Mouse (Mus musculus): ENCODE measurements around the gene Zfp971. TPM values are rescaled to one million over a fixed set of nuclear protein-coding genes. Genes with fewer than 3 reads are reported as not detected.
A peak's percentile ranks its signal among the peaks of the same experiment; 100 is the strongest.
"Not testable (repeated sequence)": the region's sequence is repeated elsewhere in the genome, so short reads cannot be mapped to it uniquely, and the experiment has no call there.

The Zfp971 gene
- 12.7 and 12.9 TPM in 2 replicates for polyA plus RNA-seq (2014; fragmentation: Nextera tagmentation; extraction: Ambion mirVana)

DNA sequence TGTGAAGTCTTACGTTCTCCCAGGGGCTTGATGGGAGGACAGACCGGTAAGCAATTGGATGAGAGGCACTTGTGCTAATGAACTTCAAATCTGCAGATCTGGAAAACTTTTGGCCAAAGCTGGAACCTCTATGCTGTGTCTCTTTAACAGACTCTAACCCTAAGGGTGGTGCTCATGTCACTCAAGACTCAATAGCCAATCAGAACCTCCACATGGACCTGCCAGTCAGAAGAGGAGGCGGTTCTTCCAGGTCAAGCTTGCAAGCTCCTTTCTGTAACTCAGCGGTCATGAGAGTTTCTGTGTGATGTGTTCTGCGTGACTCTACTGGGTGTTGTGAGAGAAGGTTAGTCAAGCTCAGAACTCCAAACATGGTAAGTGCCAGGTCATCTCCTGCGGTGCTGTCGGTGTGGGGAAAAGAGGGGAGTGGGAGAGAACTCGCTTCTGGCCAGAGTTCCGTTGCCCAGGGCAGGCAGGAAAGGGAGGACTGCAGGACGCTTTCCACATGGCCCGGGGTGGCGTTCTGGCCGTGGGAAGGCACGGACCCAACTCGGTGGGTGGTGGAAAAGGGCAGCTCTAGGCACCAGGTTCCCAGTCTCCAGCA is at the start of gene Zfp971:
TSS of gene Zfp971 (plus strand) at position 274 of the 601 bp plus-strand sequence.
- H3K9me3 ChIP-seq (ENCODE audit: control insufficient read depth, low read length); H3K27me3 ChIP-seq (replicated peaks; ENCODE audit: control insufficient read depth, insufficient read depth, low read length); H3K27ac ChIP-seq (replicated peaks; ENCODE audit: low read depth, low read length); ATAC-seq (ENCODE audit: low read depth); H3K36me3 ChIP-seq (ENCODE audit: control insufficient read depth, insufficient read depth, low read length); H3K4me1 ChIP-seq (ENCODE audit: control insufficient read depth, insufficient read depth, low read length): not testable (repeated sequence)
- DNase-seq (ENCODE audit: low spot score): peak; percentile 51
- Histone ChIP-seq H3K9ac (ENCODE audit: low read depth, low read length) (peak within 1 kb of the TSS; percentile 64), H3K4me3 (ENCODE audit: low read depth, low read length) (peak within 1 kb of the TSS; percentile 56), H3K4me2 (ENCODE audit: low read depth, low read length) (peak within 1 kb of the TSS; percentile 54)
- 0% methylated on average over 10 of the region's 15 CpGs for WGBS

DNA sequence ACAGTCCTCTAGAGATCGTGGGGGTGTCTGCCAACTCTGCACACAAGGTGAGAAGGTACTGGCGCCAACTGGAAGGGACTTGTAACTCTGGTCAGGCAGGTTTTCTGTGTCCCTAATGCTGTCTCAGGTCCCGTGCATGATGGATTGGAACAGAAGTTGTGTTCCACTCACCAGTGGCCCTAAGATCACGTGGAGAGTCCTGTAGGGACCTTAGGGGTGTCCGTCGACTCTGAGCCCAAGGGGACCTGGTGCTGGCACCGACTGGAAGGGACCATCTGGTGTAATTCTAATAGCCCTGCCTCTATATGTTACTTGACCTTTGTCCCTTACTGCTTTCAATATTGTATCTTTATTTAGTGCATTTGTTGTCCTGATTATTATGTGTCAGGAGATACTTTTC is 48.3 kb upstream of the Zfp971 start:
- not testable (repeated sequence) for H3K27me3 ChIP-seq (replicated peaks; ENCODE audit: control insufficient read depth, insufficient read depth, low read length); H3K36me3 ChIP-seq (ENCODE audit: control insufficient read depth, insufficient read depth, low read length); H3K4me3 ChIP-seq (ENCODE audit: low read depth, low read length); H3K4me1 ChIP-seq (ENCODE audit: control insufficient read depth, insufficient read depth, low read length); H3K27ac ChIP-seq (replicated peaks; ENCODE audit: low read depth, low read length); H3K4me2 ChIP-seq (ENCODE audit: low read depth, low read length); DNase-seq (ENCODE audit: low spot score); H3K9me3 ChIP-seq (ENCODE audit: control insufficient read depth, low read length); H3K9ac ChIP-seq (ENCODE audit: low read depth, low read length); ATAC-seq (ENCODE audit: low read depth)
- WGBS: 83% methylated on average over 5 of the region's 7 CpGs

DNA sequence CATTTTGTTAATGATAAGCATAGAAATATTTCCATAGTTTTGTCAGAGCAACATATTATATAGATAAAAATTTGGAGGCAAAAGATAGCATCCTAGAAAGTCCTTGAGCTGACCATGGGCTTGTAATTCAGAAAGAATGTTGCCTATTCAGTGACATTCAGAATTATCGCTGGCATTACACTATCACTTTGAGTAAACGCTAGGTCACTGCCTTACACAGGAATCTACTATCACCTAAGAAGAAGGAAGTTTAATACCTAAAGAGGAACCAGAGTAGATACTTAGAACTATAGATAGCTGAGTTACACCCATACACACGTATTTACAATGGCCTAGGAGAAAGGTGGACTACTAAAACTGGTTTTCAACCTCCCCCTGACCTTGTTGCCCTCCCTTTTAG is 3.6 kb upstream of the Zfp971 start:
- DNase-seq (ENCODE audit: low spot score); H3K36me3 ChIP-seq (ENCODE audit: control insufficient read depth, insufficient read depth, low read length); H3K27me3 ChIP-seq (replicated peaks; ENCODE audit: control insufficient read depth, insufficient read depth, low read length); H3K9ac ChIP-seq (ENCODE audit: low read depth, low read length); ATAC-seq (ENCODE audit: low read depth); H3K4me2 ChIP-seq (ENCODE audit: low read depth, low read length); H3K4me1 ChIP-seq (ENCODE audit: control insufficient read depth, insufficient read depth, low read length); H3K27ac ChIP-seq (replicated peaks; ENCODE audit: low read depth, low read length); H3K9me3 ChIP-seq (ENCODE audit: control insufficient read depth, low read length); H3K4me3 ChIP-seq (ENCODE audit: low read depth, low read length): not testable (repeated sequence)
- 92% methylated on average over 3 of the region's 3 CpGs for WGBS

DNA sequence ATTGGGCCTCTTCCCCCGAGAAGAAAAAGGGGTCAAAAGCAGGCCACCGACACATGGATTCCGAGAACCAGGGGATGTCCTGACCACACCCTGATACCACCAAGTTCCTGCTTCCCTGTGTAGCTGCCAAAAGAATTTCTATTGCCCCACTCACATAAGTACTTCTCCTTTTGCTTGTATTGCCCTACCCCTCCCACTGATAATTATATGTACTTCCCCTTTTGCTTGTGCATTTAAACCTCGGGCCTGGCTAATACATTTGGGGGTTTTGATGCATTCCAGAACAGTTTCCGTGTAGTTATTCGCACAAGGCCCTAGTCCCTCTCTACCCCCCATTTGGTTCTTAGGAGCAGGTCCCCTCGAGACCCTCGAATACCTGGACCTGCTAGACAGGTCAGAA is 2.3 kb upstream of the Zfp971 start:
- H3K4me2 ChIP-seq (ENCODE audit: low read depth, low read length); H3K27ac ChIP-seq (replicated peaks; ENCODE audit: low read depth, low read length); ATAC-seq (ENCODE audit: low read depth); H3K9ac ChIP-seq (ENCODE audit: low read depth, low read length); DNase-seq (ENCODE audit: low spot score); H3K27me3 ChIP-seq (replicated peaks; ENCODE audit: control insufficient read depth, insufficient read depth, low read length); H3K4me3 ChIP-seq (ENCODE audit: low read depth, low read length); H3K4me1 ChIP-seq (ENCODE audit: control insufficient read depth, insufficient read depth, low read length); H3K9me3 ChIP-seq (ENCODE audit: control insufficient read depth, low read length); H3K36me3 ChIP-seq (ENCODE audit: control insufficient read depth, insufficient read depth, low read length): not testable (repeated sequence)
- WGBS: 78% methylated on average over 8 of the region's 8 CpGs

DNA sequence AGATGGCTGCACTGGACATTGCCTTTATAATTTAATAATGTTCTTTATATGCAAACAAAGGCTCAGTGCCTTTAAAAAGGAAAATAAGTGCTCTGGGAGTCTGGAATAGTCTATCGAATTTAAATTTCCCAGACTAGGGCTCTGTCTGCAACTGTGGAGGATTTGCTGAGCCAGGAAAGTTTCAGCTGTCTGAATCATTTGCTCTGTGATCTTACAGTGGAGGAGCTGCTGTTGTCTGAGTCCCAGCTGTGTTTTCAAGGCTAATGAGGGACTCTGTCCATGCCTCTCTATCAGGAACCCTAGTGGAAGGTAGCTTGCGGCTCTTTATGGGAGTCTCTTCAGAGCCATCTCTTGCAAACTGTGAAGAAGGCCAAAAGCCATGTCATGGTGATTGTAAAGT is 777 bp downstream of the Zfp971 start:
- DNase-seq (ENCODE audit: low spot score): peak; percentile 1
- H3K27me3 ChIP-seq (replicated peaks; ENCODE audit: control insufficient read depth, insufficient read depth, low read length); H3K36me3 ChIP-seq (ENCODE audit: control insufficient read depth, insufficient read depth, low read length); H3K27ac ChIP-seq (replicated peaks; ENCODE audit: low read depth, low read length); ATAC-seq (ENCODE audit: low read depth); H3K4me1 ChIP-seq (ENCODE audit: control insufficient read depth, insufficient read depth, low read length); H3K9me3 ChIP-seq (ENCODE audit: control insufficient read depth, low read length): not testable (repeated sequence)
- whole genome bisulfite sequencing: 15% methylated on average over 2 of the region's 2 CpGs
- H3K4me2 ChIP-seq (ENCODE audit: low read depth, low read length): peak overlapping the region; percentile 54
- peak overlapping the region; percentile 64 for H3K9ac ChIP-seq (ENCODE audit: low read depth, low read length)
- H3K4me3 ChIP-seq (ENCODE audit: low read depth, low read length): peak overlapping the region; percentile 56

DNA sequence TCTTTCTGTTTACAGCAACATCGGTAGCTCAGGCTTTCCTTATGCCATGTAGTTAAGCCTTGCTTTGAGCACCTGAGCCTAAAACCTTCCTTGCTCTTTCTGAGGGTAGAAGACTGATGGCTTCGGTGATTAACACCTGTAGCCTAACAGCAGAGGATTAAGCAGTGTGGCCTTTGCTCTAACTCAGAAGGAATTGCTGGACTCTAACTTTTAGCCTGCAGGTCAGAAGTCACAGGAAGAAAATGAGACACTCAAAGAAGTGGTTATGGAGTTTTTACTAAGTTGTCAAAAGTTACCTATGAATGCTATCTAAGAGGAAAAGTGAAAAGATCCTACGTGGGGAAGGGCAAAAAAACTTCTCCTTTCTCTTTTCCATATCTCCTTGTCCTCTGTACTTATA is 4.5 kb downstream of the Zfp971 start:
- H3K36me3 ChIP-seq (ENCODE audit: control insufficient read depth, insufficient read depth, low read length); H3K4me3 ChIP-seq (ENCODE audit: low read depth, low read length); H3K4me2 ChIP-seq (ENCODE audit: low read depth, low read length); ATAC-seq (ENCODE audit: low read depth); H3K27ac ChIP-seq (replicated peaks; ENCODE audit: low read depth, low read length); H3K9ac ChIP-seq (ENCODE audit: low read depth, low read length); H3K27me3 ChIP-seq (replicated peaks; ENCODE audit: control insufficient read depth, insufficient read depth, low read length); DNase-seq (ENCODE audit: low spot score); H3K9me3 ChIP-seq (ENCODE audit: control insufficient read depth, low read length); H3K4me1 ChIP-seq (ENCODE audit: control insufficient read depth, insufficient read depth, low read length): not testable (repeated sequence)
- 87% methylated on average over 2 of the region's 3 CpGs for WGBS

DNA sequence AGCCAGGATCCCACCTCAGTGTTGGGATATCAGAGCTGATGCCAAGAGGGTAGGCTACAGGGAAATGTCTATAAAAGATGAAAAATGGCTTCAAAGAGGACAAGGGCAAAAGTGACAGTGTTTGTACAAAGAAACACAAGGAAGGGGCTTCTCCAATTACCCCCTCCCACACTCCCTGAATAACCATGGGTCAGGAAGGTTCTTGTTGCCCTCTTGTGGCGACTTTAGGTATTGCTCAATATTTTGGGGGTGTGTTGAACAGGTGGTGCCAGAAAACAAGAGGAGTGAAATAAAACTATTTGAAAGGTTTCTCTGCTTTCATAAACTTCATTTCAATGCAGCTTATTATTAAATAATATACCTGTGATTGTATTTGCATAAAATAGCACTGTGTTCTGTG is 35.1 kb downstream of the Zfp971 start:
- Histone ChIP-seq H3K4me2 (ENCODE audit: low read depth, low read length) (no peak overlapping the region), H3K9ac (ENCODE audit: low read depth, low read length) (no peak overlapping the region), H3K4me3 (ENCODE audit: low read depth, low read length) (no peak overlapping the region), H3K9me3 (ENCODE audit: control insufficient read depth, low read length) (no peaks in the 10 kb centered on the region), H3K36me3 (ENCODE audit: control insufficient read depth, insufficient read depth, low read length) (peaks cover 10% of the 10 kb centered on the region; the same call in 1 of the 2 replicates), H3K4me1 (ENCODE audit: control insufficient read depth, insufficient read depth, low read length) (no peaks in the 10 kb centered on the region), H3K27ac (replicated peaks; ENCODE audit: low read depth, low read length) (no peak overlapping the region), H3K27me3 (replicated peaks; ENCODE audit: control insufficient read depth, insufficient read depth, low read length) (no peaks in the 10 kb centered on the region)
- DNase-seq (ENCODE audit: low spot score) (peak; percentile 4), ATAC-seq (ENCODE audit: low read depth) (no peak)
- 12% methylated on average over 1 of the region's 1 CpGs for WGBS

DNA sequence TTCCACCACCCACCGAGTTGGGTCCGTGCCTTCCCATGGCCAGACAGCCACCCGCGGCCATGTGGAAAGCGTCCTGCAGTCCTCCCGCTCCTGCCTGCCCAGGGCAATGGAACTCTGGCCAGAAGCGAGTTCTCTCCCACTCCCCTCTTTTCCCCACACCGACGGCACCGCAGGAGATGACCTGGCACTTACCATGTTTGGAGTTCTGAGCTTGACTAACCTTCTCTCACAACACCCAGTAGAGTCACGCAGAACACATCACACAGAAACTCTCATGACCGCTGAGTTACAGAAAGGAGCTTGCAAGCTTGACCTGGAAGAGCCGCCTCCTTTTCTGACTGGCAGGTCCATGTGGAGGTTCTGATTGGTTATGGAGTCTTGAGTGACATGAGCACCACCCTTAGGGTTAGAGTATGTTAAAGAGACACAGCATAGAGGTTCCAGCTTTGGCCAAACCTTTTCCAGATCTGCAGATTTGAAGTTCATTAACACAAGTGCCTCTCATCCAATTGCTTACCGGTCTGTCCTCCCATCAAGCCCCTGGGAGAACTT is 55.2 kb downstream of the Zfp971 start, which contains the start of gene Zfp931:
TSS of gene Zfp931 (minus strand) at position 311 of the 552 bp plus-strand sequence.
- Histone ChIP-seq H3K9ac (ENCODE audit: low read depth, low read length) (0 out of 2 replicates have a peak within 1 kb of the TSS, but pooled peaks have one; percentile 46), H3K4me2 (ENCODE audit: low read depth, low read length) (peak within 1 kb of the TSS; percentile 47), H3K4me3 (ENCODE audit: low read depth, low read length) (peak within 1 kb of the TSS; percentile 41)
- H3K4me1 ChIP-seq (ENCODE audit: control insufficient read depth, insufficient read depth, low read length); H3K27ac ChIP-seq (replicated peaks; ENCODE audit: low read depth, low read length); H3K27me3 ChIP-seq (replicated peaks; ENCODE audit: control insufficient read depth, insufficient read depth, low read length); DNase-seq (ENCODE audit: low spot score); ATAC-seq (ENCODE audit: low read depth); H3K9me3 ChIP-seq (ENCODE audit: control insufficient read depth, low read length); H3K36me3 ChIP-seq (ENCODE audit: control insufficient read depth, insufficient read depth, low read length): not testable (repeated sequence)
- no CpG with 5 or more reads among the region's 14 CpGs for WGBS
